Mouse (Mus musculus): ENCODE measurements around the gene Mslnl. TPM values are rescaled to one million over a fixed set of nuclear protein-coding genes. Genes with fewer than 3 reads are reported as not detected.

Gene Mslnl
- total RNA-seq (2015) (0.16 TPM in 1 of 2 replicates, not detected in the other), total RNA-seq (2017) (not detected in 2 replicates)

- ATAC-seq (ENCODE audit: poor library complexity, severe bottlenecking), result no peak
Measured at GRCm38 (mm10) chr17:25735745-25736144, at the start of gene Mslnl. Gene Mslnl (plus strand): TSS chr17:25736042.

DNA sequence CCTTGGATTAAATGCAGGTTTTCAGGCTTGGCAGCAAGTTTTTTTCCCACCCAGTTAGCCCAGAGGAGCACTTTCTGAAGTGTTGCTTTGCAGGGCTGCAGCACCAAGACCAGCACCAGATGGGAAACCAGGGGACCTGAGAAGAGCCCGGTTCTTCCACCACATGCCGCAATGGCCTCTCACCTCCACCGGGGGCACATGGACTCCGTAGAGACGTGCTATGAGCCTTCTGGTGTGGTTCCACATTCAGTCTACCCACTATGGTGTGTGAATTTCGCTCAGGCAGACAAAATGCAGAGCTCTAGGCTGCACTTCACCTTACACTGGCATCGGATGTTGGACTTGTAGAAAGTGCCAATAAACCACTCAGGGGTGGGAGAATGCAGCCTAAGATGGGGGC, 49.5 kb upstream of the Mslnl start:
- ATAC-seq (ENCODE audit: poor library complexity, severe bottlenecking), result no peak

- ATAC-seq (ENCODE audit: poor library complexity, severe bottlenecking), result no peak
Measured at GRCm38 (mm10) chr17:25688922-25689321, 46.9 kb upstream of the Mslnl start.

DNA sequence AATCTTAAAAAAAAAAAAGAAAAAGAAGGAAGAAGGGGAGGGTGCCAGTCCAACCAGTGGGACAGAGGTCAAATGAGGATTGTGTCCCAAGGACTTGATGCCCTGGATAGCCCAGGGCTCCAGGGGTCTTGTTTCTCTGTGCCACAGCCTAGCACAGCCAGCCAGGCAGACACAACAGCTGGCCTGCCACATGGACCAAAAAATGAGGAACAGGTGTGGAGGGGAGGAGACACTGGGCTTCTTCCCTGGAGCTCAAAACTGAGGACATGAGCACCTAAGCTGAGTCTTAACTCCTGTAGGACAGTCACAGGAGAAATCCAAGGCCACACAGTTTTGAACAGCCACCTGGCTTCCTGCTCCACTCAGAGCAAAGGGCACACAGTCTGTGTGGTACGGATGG, 39.6 kb upstream of the Mslnl start:
- no peak for ATAC-seq (ENCODE audit: poor library complexity, severe bottlenecking)

DNA sequence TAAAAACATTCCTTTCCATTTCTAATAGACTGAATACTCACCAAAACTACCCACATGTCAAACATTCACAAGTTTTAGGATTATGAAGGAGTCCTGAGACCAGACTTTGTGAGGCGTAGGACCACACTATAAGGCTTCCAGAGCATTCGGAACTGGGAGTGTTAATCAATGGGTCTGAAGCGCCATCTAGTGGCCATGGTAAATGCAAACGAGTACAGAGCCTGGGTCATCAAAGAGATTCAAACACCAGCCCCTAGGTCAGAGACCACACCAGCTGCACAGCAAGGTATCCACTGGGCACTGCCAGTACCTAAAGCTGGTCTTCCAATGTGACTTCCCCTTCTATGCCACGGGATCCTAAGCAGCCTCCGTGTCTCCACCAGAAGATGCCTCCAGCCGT, 37.4 kb upstream of the Mslnl start:
- no peak for ATAC-seq (ENCODE audit: poor library complexity, severe bottlenecking)

DNA sequence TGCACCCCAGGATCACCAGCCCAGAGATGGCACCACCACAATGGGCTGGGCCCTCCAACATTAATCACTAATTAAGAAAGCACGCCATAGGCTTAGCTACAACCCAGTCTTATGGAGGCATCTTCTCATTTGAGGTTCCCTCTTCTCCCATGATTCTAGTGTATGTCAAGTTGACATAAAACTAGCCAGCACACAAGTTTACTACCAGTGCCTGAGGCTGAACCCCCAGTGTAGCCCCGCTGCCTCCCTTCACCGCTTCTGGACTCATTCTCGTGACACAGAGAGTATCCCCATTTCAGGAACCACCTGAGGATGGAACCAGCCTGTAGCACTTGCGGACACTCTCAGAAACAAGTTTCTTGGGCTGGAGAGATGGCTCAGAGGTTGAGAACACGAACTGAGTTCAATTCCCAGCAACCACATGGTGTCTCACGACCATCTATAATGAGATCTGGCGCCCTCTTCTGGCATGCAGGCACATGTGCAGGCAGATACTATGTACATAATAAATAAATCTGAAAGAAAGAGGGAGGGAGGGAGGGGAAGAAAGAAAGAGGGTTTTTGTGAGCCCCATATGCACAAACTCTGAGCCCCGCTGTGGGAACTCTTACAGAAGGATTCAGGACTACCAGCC, 34.9 kb upstream of the Mslnl start:
- ATAC-seq (ENCODE audit: poor library complexity, severe bottlenecking), result no peak

- ATAC-seq (ENCODE audit: poor library complexity, severe bottlenecking), result no peak
Measured at GRCm38 (mm10) chr17:25709994-25710393, 25.8 kb upstream of the Mslnl start.

DNA sequence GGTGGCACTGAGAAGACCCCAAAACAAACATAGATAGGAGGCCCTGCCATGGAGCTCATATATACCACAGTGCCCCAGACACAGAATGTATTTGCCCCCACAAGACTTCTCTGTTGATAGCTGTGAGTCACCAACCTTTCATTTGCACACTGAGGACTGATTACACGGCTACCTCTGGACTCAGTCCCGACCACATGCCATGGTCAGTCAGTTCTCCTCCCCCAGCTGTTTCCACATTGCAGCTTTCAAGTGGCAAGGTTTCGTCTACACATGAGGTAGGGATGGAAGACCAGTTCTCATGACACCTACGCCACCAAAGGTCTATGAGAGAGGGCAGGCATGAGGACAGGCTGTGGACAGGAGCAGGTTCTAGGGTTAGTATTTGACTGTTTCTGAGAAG, 24.7 kb upstream of the Mslnl start:
- ATAC-seq (ENCODE audit: poor library complexity, severe bottlenecking), result no peak

DNA sequence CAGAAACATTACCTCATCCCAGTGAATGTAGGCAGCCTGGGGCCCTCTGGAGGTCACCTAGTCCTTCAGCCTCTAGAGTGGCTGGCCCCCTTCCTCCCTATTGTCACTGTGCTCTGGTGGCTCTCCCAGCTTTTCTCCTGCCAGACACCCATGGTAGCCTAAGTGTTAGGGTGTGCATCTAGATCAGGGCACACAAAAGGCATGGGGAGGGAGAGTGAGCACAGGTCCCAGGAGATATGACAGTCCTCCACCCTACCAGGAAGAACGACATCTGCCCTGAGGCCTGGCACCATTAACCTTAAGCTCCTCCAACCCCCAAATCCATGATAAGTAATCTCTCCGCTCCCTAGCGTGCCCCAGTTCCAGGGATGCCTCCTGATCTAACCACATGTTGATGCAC, 20.2 kb upstream of the Mslnl start:
- no peak for ATAC-seq (ENCODE audit: poor library complexity, severe bottlenecking)

DNA sequence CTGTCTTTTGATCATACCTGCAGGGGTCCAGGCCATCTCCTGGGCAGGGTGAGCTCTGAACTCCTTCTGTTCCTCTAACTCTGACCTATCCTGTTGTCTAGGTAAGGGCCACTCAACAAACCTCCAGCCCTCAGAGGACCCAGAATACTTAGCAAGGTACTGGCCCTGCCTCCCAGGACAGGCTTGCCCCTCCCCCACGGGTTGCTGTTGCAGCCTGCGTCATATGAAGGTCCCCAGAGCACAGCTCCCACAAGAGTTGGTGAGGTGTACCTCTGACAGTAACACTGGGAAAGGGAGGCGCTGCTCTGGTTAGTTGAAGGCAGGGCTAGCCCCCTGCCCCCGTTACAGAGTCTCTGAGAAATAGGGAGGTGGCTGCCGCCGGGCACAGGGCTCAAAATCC, 19.7 kb upstream of the Mslnl start:
- no peak for ATAC-seq (ENCODE audit: poor library complexity, severe bottlenecking)

DNA sequence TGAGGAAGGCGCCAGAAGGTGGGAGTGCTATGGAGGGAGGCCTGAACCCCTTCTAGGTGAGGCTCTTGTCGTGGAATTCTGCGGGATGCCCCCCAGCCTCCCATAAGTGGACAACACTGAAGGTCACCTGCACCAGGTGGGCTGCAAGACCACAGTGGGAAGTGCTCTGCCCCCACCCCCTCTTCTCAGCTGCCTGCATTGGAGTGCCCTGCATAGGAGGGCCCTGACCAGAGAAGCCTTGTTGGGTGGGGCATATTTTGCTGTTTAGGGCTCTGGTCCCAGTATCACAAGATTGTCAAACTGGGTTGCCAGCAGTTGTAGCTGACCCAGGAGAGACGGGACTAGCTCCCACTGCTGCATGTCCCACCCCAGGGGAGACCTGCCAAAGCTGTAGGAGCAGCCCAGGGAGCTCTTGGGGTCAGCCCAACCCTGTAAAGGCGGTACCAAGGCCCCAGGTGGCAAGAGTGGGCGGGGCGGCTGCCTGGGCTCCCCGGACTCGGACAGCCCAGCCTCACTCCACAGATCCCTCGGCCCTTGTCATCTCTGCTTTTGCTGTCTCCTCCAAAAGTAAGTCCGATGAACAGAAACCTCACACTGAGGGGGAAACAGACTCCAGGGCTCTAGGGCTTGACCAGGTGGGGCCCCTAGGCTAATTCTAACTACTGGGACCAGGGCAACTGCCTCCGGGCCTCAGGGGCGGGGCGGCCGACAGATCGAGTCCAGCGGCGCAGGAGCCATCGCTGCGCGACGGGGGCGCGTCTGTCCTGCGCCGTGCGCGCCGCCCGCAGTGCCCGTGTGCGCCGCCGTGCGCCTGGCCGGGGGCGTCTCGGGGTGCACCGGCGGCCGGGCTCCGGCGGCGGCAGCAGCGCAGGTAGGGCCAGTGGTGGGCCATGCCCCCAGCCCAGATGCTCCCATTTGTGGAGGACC, 18.9 kb upstream of the Mslnl start, which contains the start of gene Gng13:
Gng13 (plus strand) TSS at position 461 of the 927 bp plus-strand sequence.
- no peak for ATAC-seq (ENCODE audit: poor library complexity, severe bottlenecking)

DNA sequence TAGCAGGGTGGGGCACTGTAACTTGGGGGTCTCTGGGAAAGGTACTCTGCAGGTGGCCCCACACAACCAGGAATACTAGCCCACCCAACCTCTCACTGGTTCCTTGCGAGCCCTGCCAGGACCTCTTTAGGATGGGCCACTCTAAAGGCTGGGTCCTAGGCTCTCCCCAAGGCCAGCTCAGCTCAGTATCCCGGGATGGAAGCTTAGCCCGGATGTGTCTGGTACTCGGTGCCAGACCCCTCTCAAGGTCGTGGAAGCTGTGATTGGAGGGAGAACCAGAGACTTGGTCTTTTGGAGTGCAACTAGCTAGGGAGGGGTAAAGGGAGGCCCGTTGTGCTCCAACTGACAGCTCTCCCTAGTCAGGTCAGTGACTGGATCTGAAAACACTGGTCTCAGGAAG, 18.2 kb upstream of the Mslnl start:
- no peak for ATAC-seq (ENCODE audit: poor library complexity, severe bottlenecking)

DNA sequence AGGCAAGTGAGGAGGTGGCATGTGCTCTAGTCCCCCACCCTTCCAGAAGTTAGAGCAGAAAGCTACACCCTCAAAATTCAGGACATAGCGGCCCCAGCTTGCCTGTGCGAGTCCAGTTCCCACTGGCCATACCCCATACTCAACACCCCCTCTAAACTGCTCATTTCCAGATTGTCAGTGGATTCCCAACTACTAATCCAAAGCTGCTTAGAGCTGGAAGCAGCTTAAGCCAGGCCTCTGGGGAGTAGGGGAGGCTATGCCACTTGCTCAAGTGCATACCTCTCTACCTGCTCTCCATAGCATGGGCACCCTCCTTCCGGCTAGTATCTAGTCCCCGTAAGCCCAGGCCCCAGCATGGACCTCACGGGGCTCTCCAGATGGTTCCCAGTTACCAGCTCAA, 14.4 kb upstream of the Mslnl start:
- ATAC-seq (ENCODE audit: poor library complexity, severe bottlenecking), result no peak

GRCm38 (mm10) chr17:25723470-25723869, 12.4 kb upstream of the Mslnl start:
- ATAC-seq (ENCODE audit: poor library complexity, severe bottlenecking), result no peak

DNA sequence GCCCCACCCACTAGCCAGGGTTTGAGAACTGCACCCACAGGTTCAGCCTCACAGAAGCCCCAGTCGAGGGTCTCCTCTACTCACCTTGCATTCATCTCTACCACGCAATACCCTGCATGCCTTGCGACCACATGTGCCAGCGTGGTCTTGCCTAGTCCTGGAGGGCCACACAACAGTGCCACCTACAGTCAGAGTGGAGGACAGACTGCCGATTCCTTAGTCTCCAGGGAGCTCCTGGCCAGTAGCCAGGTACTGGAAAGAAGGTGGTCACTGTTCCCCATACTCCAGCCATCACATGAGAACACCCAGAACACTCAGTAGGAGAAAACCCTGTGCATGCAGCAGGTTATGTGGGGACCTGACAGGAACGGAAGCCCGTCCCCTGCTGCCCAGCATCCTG, 11.9 kb upstream of the Mslnl start:
- ATAC-seq (ENCODE audit: poor library complexity, severe bottlenecking), result no peak

- ATAC-seq (ENCODE audit: poor library complexity, severe bottlenecking), result no peak
Measured at GRCm38 (mm10) chr17:25725264-25725663, 10.6 kb upstream of the Mslnl start.

DNA sequence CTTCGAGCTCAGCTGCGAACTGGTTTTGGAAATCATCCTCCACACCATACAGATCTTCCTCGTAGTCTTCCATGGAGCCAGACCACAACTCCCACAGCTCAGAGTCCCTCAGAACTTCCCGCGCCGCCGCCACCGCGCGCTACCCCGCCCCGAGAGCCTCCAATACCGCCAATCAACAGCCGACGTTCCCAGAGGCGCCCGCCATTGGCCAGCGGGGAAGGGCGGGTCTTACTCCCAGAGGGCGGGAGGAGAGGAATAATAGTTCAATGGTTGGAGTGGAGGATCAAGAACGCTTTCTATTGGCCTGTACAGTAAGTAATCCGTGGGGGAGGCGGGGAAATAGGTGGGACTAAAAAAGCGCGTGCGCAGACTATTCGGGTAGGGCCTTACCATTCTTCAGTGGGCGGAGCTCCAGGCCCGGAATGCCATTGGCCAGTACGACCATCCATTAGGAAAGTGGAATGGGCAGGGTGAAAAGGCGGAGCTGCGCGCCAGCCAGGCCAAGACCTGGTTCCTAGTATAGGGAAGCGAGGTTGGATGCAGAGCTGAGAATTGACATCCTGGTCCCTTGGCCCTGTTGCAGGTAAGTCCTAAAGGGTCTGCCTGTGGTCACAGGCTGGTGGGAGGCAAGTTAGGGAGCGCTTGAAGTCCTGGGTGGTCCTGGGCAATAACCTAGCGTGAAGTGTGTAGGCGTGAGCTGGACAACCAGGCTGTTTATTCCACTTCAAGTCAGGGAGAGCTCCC, 8.4 kb upstream of the Mslnl start, which contains the start of the genes Chtf18 and Rpusd1:
Chtf18 (minus strand) TSS at position 155 of the 744 bp plus-strand sequence.
Rpusd1 (plus strand) TSS at position 406 of the 744 bp plus-strand sequence.
- ATAC-seq (ENCODE audit: poor library complexity, severe bottlenecking), result peak; percentile 95

- no peak for ATAC-seq (ENCODE audit: poor library complexity, severe bottlenecking)
Measured at GRCm38 (mm10) chr17:25728009-25728270, 7.9 kb upstream of the Mslnl start.

DNA sequence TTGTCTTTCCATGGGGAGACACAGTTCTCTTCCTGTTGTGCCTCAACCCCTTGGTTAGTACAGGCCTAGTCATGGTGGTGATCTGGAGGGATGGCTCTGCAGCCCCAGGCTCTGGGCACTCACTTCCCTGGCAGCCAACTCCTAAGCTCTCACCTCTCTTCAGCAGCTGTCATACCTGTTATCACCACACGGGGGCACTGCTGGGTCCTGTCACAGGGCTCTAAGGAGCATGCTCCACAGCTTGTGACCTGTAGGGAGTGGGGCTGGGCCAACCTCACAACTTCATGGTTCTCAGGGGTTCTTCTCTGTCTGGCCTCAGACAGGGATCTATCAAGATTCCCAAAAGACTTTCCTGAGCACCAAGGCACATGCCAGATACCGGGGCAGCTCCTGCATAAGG, 3.8 kb upstream of the Mslnl start:
- ATAC-seq (ENCODE audit: poor library complexity, severe bottlenecking), result peak; percentile 51

GRCm38 (mm10) chr17:25735246-25735645, 596 bp upstream of the Mslnl start:
- no peak for ATAC-seq (ENCODE audit: poor library complexity, severe bottlenecking)

GRCm38 (mm10) chr17:25738861-25739260, 3.0 kb downstream of the Mslnl start:
- ATAC-seq (ENCODE audit: poor library complexity, severe bottlenecking), result no peak
